In genomic region chr12:30036569-30037055, GRCm38 (mm10) we compare ENCODE assay signal across 11 mouse cellular contexts.
A peak's percentile ranks its signal among the peaks of the same experiment; 100 is the strongest.
DNase-seq lines count a peak whose midpoint lies in the region; ATAC-seq lines count a peak whose summit lies in the region.
"Had no signal": no experiment of that assay in that cellular context is flagged by ENCODE, and none has a peak within 500 bp of the region (broad histone marks: within the 10 kb centered on the region; RNA-seq: fewer than 3 reads in every experiment).

No protein-coding gene starts in this region.

- DNase-seq in frontal cortex, postnatal 10 days (ENCODE audit: low spot score in 2 of 2), result no peak
- DNase-seq in Muller cell, postnatal 12 days (ENCODE audit: inconsistent ontology term), result peak; percentile 96
- DNase-seq in midbrain, embryonic 11.5 days (ENCODE audit: low spot score, missing footprints), result no peak
- no peak for DNase-seq in liver
- no peak for DNase-seq in ovary, adult 18-20 months (ENCODE audit: low spot score)
- no peak for DNase-seq in urinary bladder, adult 18-20 months (ENCODE audit: low spot score in 2 of 2)
- DNase-seq: cerebellum, adult 18-20 months; kidney, adult 9 months had no signal

- no peak overlapping the region for H3K4me3 ChIP-seq in forebrain, embryonic 16.5 days (replicated peaks; ENCODE audit: low read length)
- H3K4me3 ChIP-seq in midbrain, embryonic 11.5 days (ENCODE audit: low read depth, low read length), result no peak overlapping the region

- peaks cover 3% of the 10 kb centered on the region; the same call in 1 of the 2 replicates for H3K4me1 ChIP-seq in forebrain, embryonic 16.5 days (replicated peaks; ENCODE audit: control insufficient read depth, insufficient read depth, low read length)
- peaks cover 16% of the 10 kb centered on the region for H3K4me1 ChIP-seq in midbrain, embryonic 11.5 days (ENCODE audit: control insufficient read depth, insufficient read depth, low read length)

- ATAC-seq in frontal cortex, adult (ENCODE audit: low TSS enrichment), result 0 out of 2 replicates have a peak, but pooled peaks have one; percentile 22
- ATAC-seq in forebrain, embryonic 16.5 days, result peak; percentile 90
- ATAC-seq in midbrain, embryonic 11.5 days (ENCODE audit: low FRiP score), result peak; percentile 67

- H3K9ac ChIP-seq in forebrain, embryonic 16.5 days (replicated peaks; ENCODE audit: low read depth, low read length), result no peak overlapping the region
- H3K9ac ChIP-seq in midbrain, embryonic 11.5 days (ENCODE audit: low read length), result no peak overlapping the region
- H3K9ac ChIP-seq: liver, embryonic 14.5 days had no signal

- H3K4me2 ChIP-seq in forebrain, embryonic 16.5 days (ENCODE audit: low read length), result no peak overlapping the region
- no peak overlapping the region for H3K4me2 ChIP-seq in midbrain, embryonic 11.5 days

- H3K36me3 ChIP-seq in forebrain, embryonic 16.5 days (ENCODE audit: control insufficient read depth, insufficient read depth), result no peaks in the 10 kb centered on the region
- no peaks in the 10 kb centered on the region for H3K36me3 ChIP-seq in midbrain, embryonic 11.5 days (ENCODE audit: control insufficient read depth, insufficient read depth, low read length)

- WGBS in forebrain, embryonic 16.5 days, result 19% methylated on average over 4 of the region's 4 CpGs
- 33% methylated on average over 4 of the region's 4 CpGs for WGBS in midbrain, embryonic 11.5 days

- no peak overlapping the region for H3K27ac ChIP-seq in forebrain, embryonic 16.5 days (ENCODE audit: low read length)
- H3K27ac ChIP-seq in midbrain, embryonic 11.5 days (ENCODE audit: low read depth, low read length), result peak overlapping the region; percentile 35; the same call in 1 of the 2 replicates
- H3K27ac ChIP-seq: liver, embryonic 14.5 days had no signal

- no peaks in the 10 kb centered on the region for H3K27me3 ChIP-seq in forebrain, embryonic 16.5 days (replicated peaks; ENCODE audit: control insufficient read depth, insufficient read depth, low read length)
- H3K27me3 ChIP-seq in midbrain, embryonic 11.5 days (ENCODE audit: control insufficient read depth, insufficient read depth, low read length), result no peaks in the 10 kb centered on the region

- no peaks in the 10 kb centered on the region for H3K9me3 ChIP-seq in forebrain, embryonic 16.5 days (ENCODE audit: control insufficient read depth, low read length)
- no peaks in the 10 kb centered on the region for H3K9me3 ChIP-seq in midbrain, embryonic 11.5 days (ENCODE audit: control insufficient read depth, low read length)

Comparison
In these comparisons a context has a peak if more than half of its experiments do, and no peak if none do; other contexts are left out.
1. ATAC-seq: peak in every context shown above with its lines; median percentile 90 in forebrain, embryonic 16.5 days; 67 in midbrain, embryonic 11.5 days; 22 in frontal cortex, adult.